Mouse (Mus musculus): ENCODE data around the gene Hsd17b6. TPM values are rescaled to one million over a fixed set of nuclear protein-coding genes. Genes with fewer than 3 reads are reported as not detected.

Gene Hsd17b6
- polyA plus RNA-seq, 2 experiments = not detected

DNA sequence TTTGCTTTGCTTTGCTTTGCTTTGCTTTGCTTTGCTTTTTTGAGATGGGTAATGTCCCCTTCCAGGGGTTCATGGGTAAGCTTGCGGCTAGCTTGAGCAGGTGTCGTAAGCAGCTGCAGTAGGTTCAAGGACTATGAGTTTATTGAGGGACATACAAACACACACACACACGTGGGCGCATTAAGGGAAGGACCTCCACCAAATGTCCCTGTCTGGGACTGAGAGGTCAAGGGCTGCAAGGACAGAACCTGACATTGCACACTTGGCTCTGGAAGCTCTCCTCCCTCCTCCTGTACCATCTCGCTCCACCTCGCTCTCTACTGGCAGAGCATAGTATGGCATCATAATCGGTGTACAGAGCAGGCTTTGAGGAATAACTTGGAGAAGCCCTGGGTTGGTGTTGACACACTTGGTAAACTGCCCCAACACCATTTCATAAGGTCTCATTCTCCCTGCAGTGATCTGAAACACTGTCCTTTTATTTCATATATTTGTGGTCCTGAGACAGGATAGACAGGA is 48.2 kb downstream of the Hsd17b6 start:
- DNase-seq (ENCODE audit: low spot score) (no peak), ATAC-seq (ENCODE audit: low FRiP score, low read depth) (no peak)
- 88% methylated on average over 7 of the region's 7 CpGs for WGBS
- no peaks in the 10 kb centered on the region for H3K9me3 ChIP-seq (ENCODE audit: control insufficient read depth, low read length)
- no peak overlapping the region for H3K4me3 ChIP-seq (replicated peaks; ENCODE audit: low read length)
- H3K27ac ChIP-seq (replicated peaks; ENCODE audit: low read depth, low read length) = no peak overlapping the region
- H3K36me3 ChIP-seq (ENCODE audit: control insufficient read depth, insufficient read depth, low read length) = no peaks in the 10 kb centered on the region
- no peak overlapping the region for H3K9ac ChIP-seq (ENCODE audit: low read depth, low read length, severe bottlenecking)
- H3K27me3 ChIP-seq (ENCODE audit: control insufficient read depth, insufficient read depth, low read length) = no peaks in the 10 kb centered on the region
- no peak overlapping the region for H3K4me2 ChIP-seq (replicated peaks; ENCODE audit: low read depth, low read length, severe bottlenecking)
- no peaks in the 10 kb centered on the region for H3K4me1 ChIP-seq (ENCODE audit: control insufficient read depth, insufficient read depth, low read length)
- no peak for TF ChIP-seq POLR2A (IDR thresholded peaks at IDR 0.05; ENCODE audit: borderline replicate concordance, extremely low read depth, insufficient read depth, insufficient read length)

DNA sequence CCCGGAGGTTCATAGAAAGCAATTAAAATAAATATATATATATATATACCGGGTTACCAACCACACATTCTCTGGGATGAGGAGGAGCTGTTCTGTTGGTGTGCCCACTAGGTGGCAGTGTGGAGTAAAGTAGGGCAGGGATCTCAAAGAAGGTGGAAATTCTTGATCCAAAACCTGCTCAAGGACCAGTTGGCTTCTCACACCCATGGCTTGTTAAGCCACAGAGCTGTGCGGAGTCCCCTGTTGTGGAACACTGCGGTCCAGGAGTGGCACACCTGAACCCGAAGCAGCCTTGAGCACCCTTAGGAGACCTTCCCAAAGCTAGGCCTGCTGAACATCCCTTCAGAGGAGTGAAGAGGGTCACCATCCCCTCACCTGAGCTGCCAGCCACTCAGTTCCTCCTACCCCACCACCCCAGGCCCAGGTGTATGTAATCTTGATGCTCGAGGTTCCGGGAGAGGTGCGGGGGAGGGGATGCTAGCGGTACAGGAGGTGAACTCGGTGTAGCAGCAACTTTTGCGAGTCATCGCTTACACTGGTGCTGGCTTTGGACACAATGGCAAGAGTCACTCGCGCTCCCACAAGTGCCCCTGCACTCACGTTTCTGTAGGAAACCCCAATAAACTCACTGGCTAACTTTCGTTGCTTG is 51.1 kb downstream of the Hsd17b6 start:
- TF ChIP-seq POLR2A (IDR thresholded peaks at IDR 0.05; ENCODE audit: borderline replicate concordance, extremely low read depth, insufficient read depth, insufficient read length) = no peak
- H3K4me1 ChIP-seq (ENCODE audit: control insufficient read depth, insufficient read depth, low read length) = no peaks in the 10 kb centered on the region

DNA sequence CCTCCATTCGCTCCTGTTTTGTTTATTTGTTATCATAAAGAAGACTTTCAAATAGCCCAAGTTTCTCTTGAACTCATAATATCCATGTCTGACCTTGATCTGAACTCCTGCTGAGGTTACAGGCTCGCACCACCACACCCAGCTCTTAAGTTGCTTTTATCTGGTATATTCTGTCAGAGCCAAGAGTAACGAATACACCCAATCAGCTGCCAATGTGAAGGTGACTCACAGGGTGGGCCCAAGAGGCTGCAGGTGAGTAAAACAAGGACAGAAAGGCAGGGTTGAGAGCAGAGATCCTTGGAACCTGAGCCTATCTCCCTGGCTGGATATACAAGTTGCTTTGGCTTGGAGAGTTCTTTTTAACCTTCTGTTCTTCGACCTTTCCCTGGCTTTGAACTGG is 52.4 kb downstream of the Hsd17b6 start:
- H3K9me3 ChIP-seq (ENCODE audit: control insufficient read depth, low read length) = no peaks in the 10 kb centered on the region
- no peak overlapping the region for H3K4me2 ChIP-seq (replicated peaks; ENCODE audit: low read depth, low read length, severe bottlenecking)
- ATAC-seq (ENCODE audit: low FRiP score, low read depth) = no peak

More for the DNA sequence above, 51.1 kb downstream of the Hsd17b6 start:
- Histone ChIP-seq H3K9ac (ENCODE audit: low read depth, low read length, severe bottlenecking) (no peak overlapping the region), H3K27me3 (ENCODE audit: control insufficient read depth, insufficient read depth, low read length) (no peaks in the 10 kb centered on the region), H3K9me3 (ENCODE audit: control insufficient read depth, low read length) (no peaks in the 10 kb centered on the region), H3K4me3 (replicated peaks; ENCODE audit: low read length) (no peak overlapping the region), H3K27ac (replicated peaks; ENCODE audit: low read depth, low read length) (no peak overlapping the region), H3K36me3 (ENCODE audit: control insufficient read depth, insufficient read depth, low read length) (no peaks in the 10 kb centered on the region), H3K4me2 (replicated peaks; ENCODE audit: low read depth, low read length, severe bottlenecking) (no peak overlapping the region)
- DNase-seq (ENCODE audit: low spot score) (peak; percentile 59), ATAC-seq (ENCODE audit: low FRiP score, low read depth) (no peak)
- WGBS = 55% methylated on average over 16 of the region's 16 CpGs

DNA sequence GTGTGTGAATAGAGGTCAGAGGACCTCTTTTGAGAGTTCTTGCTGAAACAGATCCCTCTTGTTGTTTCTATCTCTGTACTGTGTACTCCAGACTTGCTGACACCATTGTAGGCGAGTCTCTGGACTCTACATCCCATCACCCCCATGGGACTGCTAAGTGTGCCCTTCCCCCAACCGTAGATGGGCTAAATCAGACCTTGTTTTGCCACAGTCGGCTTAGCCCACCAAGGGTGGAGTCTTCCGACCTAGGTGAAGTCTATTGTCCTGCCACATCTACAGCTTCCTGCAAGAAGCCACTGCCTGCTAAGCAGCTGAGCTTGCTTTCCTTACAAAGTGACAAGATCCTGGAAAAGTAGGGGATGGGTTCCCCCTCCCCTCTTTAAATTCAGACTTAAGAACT is 55.6 kb downstream of the Hsd17b6 start:
- 71% methylated on average over 4 of the region's 4 CpGs for WGBS
- no peak for ATAC-seq (ENCODE audit: low FRiP score, low read depth)

More for the DNA sequence above, 52.4 kb downstream of the Hsd17b6 start:
- H3K27me3 ChIP-seq (ENCODE audit: control insufficient read depth, insufficient read depth, low read length) = no peaks in the 10 kb centered on the region
- DNase-seq (ENCODE audit: low spot score) = no peak
- H3K36me3 ChIP-seq (ENCODE audit: control insufficient read depth, insufficient read depth, low read length) = no peaks in the 10 kb centered on the region
- no peak overlapping the region for H3K27ac ChIP-seq (replicated peaks; ENCODE audit: low read depth, low read length)
- no peak overlapping the region for H3K9ac ChIP-seq (ENCODE audit: low read depth, low read length, severe bottlenecking)
- no peaks in the 10 kb centered on the region for H3K4me1 ChIP-seq (ENCODE audit: control insufficient read depth, insufficient read depth, low read length)
- H3K4me3 ChIP-seq (replicated peaks; ENCODE audit: low read length) = no peak overlapping the region
- WGBS = 69% methylated on average over 4 of the region's 4 CpGs
- TF ChIP-seq POLR2A (IDR thresholded peaks at IDR 0.05; ENCODE audit: borderline replicate concordance, extremely low read depth, insufficient read depth, insufficient read length) = no peak

DNA sequence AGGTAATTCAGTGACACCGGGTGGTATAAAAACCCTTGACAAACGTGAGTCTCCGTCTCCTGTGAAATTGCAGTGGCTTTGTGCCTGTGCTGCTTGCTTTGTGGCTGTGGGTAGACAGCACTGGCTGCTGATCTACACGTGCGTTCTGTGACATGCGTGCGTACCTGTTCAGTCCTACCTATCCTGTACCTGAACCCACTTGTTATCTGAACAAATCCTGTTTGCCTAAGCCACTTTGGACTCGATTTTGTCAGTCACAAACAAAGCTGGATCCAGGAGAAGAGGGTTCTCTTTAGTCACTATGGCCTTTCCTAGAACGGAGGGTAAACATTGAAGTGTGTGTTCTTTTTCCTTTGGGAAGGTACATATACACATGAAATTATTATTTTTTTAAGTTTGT is 56.0 kb downstream of the Hsd17b6 start:
- H3K9me3 ChIP-seq (ENCODE audit: control insufficient read depth, low read length) = no peaks in the 10 kb centered on the region
- WGBS = 79% methylated on average over 9 of the region's 9 CpGs
- no peak overlapping the region for H3K4me3 ChIP-seq (replicated peaks; ENCODE audit: low read length)
- H3K4me2 ChIP-seq (replicated peaks; ENCODE audit: low read depth, low read length, severe bottlenecking) = no peak overlapping the region
- DNase-seq (ENCODE audit: low spot score) (no peak), ATAC-seq (ENCODE audit: low FRiP score, low read depth) (no peak)
- H3K36me3 ChIP-seq (ENCODE audit: control insufficient read depth, insufficient read depth, low read length) = no peaks in the 10 kb centered on the region
- no peaks in the 10 kb centered on the region for H3K27me3 ChIP-seq (ENCODE audit: control insufficient read depth, insufficient read depth, low read length)
- H3K27ac ChIP-seq (replicated peaks; ENCODE audit: low read depth, low read length) = no peak overlapping the region
- TF ChIP-seq POLR2A (IDR thresholded peaks at IDR 0.05; ENCODE audit: borderline replicate concordance, extremely low read depth, insufficient read depth, insufficient read length) = no peak
- no peak overlapping the region for H3K9ac ChIP-seq (ENCODE audit: low read depth, low read length, severe bottlenecking)
- no peaks in the 10 kb centered on the region for H3K4me1 ChIP-seq (ENCODE audit: control insufficient read depth, insufficient read depth, low read length)

More for the DNA sequence above, 55.6 kb downstream of the Hsd17b6 start:
- no peak overlapping the region for H3K4me2 ChIP-seq (replicated peaks; ENCODE audit: low read depth, low read length, severe bottlenecking)
- no peaks in the 10 kb centered on the region for H3K36me3 ChIP-seq (ENCODE audit: control insufficient read depth, insufficient read depth, low read length)
- no peaks in the 10 kb centered on the region for H3K9me3 ChIP-seq (ENCODE audit: control insufficient read depth, low read length)
- H3K9ac ChIP-seq (ENCODE audit: low read depth, low read length, severe bottlenecking) = no peak overlapping the region
- H3K4me3 ChIP-seq (replicated peaks; ENCODE audit: low read length) = no peak overlapping the region
- H3K27ac ChIP-seq (replicated peaks; ENCODE audit: low read depth, low read length) = no peak overlapping the region
- no peak for TF ChIP-seq POLR2A (IDR thresholded peaks at IDR 0.05; ENCODE audit: borderline replicate concordance, extremely low read depth, insufficient read depth, insufficient read length)
- H3K27me3 ChIP-seq (ENCODE audit: control insufficient read depth, insufficient read depth, low read length) = no peaks in the 10 kb centered on the region
- H3K4me1 ChIP-seq (ENCODE audit: control insufficient read depth, insufficient read depth, low read length) = no peaks in the 10 kb centered on the region
- DNase-seq (ENCODE audit: low spot score) = no peak

Data from limb, embryonic 14.5 days (tissue).